Mouse (Mus musculus) bone marrow, adult 2 months (tissue): ENCODE data around the gene Rb1. TPM values are rescaled to one million over a fixed set of nuclear protein-coding genes. Genes with fewer than 3 reads are reported as not detected.

Experiments used
- H3K27ac ChIP-seq: fragments of 200-500 bp; 2 replicates; pipeline ENCODE4 v1.5.1; 2012; ENCODE audit warnings: low read depth, mild to moderate bottlenecking, control low read depth, inconsistent platforms, low read length; ENCODE audit not compliant: control insufficient read depth, poor library complexity, insufficient read depth
- H3K4me1 ChIP-seq: fragments of 200-500 bp; 2 replicates; pipeline ENCODE4 v1.6.1; 2011; ENCODE audit warnings: low read length; ENCODE audit not compliant: control insufficient read depth, insufficient read depth
- H3K4me3 ChIP-seq: fragments of 200-500 bp; replicated peaks from 2 replicates; pipeline ENCODE3; 2011; ENCODE audit warnings: mild to moderate bottlenecking, low read depth, low read length, control low read depth; ENCODE audit not compliant: control insufficient read depth
- CTCF ChIP-seq: fragments of 200-500 bp; IDR thresholded peaks from 2 replicates; pipeline ENCODE4 v1.5.1; 2011; ENCODE audit warnings: low read length, control low read depth; ENCODE audit not compliant: control insufficient read depth, insufficient read depth
- POLR2A ChIP-seq: fragments of 200-500 bp; IDR thresholded peaks from 2 replicates; pipeline ENCODE4 v1.6.1; 2011; ENCODE audit warnings: low read depth, mild to moderate bottlenecking, control low read depth, low read length, borderline replicate concordance; ENCODE audit not compliant: control insufficient read depth
- WGBS: fragments of 180-500 bp; shearing (Covaris S2); methylation state at CpG from one replicate; pipeline ENCODE4 v1.1.7; 2018; 5-methylcytosine and 5-hydroxymethylcytosine counted together
- polyA plus RNA-seq: library from polyadenylated mRNA; stranded (reverse); fragments of >200 nt; gene quantifications from 2 replicates; pipeline ENCODE4 v1.2.4, GENCODE M21; 2011; ENCODE audit warnings: low replicate concordance; ENCODE audit not compliant: missing spikeins, insufficient read depth, insufficient read length

Rb1 gene
- polyA plus RNA-seq, 1 experiment, result 21.3 TPM

DNA sequence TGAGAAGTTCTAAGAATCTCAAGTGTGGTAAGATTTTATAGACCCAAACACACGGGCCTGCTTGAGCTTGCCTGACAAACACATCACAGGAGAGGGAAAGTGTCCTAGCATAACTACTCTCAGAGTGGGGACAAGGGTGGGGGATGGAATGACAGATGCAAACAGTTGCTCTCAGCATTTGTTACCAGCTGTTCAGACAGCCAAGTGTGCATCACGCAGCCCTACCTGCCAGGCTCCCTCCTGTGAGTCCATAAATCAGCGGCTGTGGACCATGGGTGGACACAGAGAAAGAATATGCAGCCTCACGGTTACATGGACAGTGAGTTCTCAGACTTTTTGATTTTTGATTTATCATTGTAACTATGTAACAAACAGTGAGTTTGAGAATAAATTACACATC lies 44.0 kb upstream of the Rb1 start:
- no peak overlapping the region for H3K27ac ChIP-seq
- no peaks in the 10 kb centered on the region; the same call in 1 of the 2 replicates for H3K4me1 ChIP-seq
- 88% methylated on average over 4 of the region's 4 CpGs for WGBS
- TF ChIP-seq CTCF (no peak), POLR2A (no peak)
- no peak overlapping the region for H3K4me3 ChIP-seq

DNA sequence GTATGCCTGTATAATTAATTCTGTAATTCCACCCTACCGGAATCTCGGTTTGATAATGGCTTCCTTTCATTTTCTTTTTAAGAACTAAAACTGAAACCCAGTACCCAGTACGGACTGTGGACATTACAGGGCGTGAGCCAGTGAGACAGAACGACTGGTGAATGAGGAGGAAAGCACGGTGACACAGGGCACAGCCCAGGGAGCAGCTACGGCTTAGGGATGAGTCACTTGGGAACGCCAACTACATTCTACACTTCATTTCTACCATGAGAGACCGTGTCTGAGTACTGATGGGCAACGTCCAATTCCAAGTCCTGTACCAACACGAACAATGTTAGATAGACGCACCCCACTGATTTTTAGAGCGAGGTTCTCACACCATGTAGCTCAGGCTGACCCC lies 43.3 kb upstream of the Rb1 start:
- TF ChIP-seq CTCF, result no peak
- TF ChIP-seq POLR2A, result no peak
- peaks cover 1% of the 10 kb centered on the region; the same call in 1 of the 2 replicates for H3K4me1 ChIP-seq
- 93% methylated on average over 13 of the region's 13 CpGs for WGBS
- no peak overlapping the region for H3K4me3 ChIP-seq
- no peak overlapping the region for H3K27ac ChIP-seq

DNA sequence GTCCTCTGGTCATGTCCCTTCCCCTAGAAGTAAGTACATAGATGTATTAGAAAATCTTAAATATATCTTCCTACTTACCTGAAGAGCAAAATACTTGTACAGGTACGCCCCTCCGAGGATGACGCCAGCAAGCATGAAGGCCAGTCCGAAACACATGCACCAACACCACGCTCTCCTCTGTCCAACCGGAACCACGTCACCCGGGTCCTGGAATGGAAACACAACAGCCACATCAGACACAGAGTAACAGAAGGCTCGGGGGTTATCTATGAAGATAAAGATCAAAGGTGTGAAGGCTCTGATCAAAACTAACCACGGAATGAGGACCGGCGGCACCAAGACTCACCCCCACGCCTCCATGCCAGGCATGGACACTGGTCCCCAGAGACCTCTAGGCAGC lies 42.6 kb upstream of the Rb1 start:
- Histone ChIP-seq H3K4me1 (peaks cover 3% of the 10 kb centered on the region; the same call in 1 of the 2 replicates), H3K4me3 (no peak overlapping the region), H3K27ac (no peak overlapping the region)
- TF ChIP-seq CTCF (no peak), POLR2A (no peak)
- 90% methylated on average over 13 of the region's 13 CpGs for WGBS

- peaks cover 3% of the 10 kb centered on the region; the same call in 1 of the 2 replicates for H3K4me1 ChIP-seq
- no peak for TF ChIP-seq CTCF
- TF ChIP-seq POLR2A, result no peak
- H3K27ac ChIP-seq, result no peak overlapping the region
- no peak overlapping the region for H3K4me3 ChIP-seq
- 92% methylated on average over 11 of the region's 11 CpGs for WGBS
Observed at GRCm38 (mm10) chr14:73366278-73366677, 40.7 kb upstream of the Rb1 start.

- WGBS, result 74% methylated on average over 11 of the region's 11 CpGs
- TF ChIP-seq CTCF (no peak), POLR2A (no peak)
- H3K27ac ChIP-seq, result peak overlapping the region; percentile 12; the same call in 1 of the 2 replicates
- no peak overlapping the region for H3K4me3 ChIP-seq
- peaks cover 3% of the 10 kb centered on the region; the same call in 1 of the 2 replicates for H3K4me1 ChIP-seq
Observed at GRCm38 (mm10) chr14:73363782-73364181, 38.2 kb upstream of the Rb1 start.

DNA sequence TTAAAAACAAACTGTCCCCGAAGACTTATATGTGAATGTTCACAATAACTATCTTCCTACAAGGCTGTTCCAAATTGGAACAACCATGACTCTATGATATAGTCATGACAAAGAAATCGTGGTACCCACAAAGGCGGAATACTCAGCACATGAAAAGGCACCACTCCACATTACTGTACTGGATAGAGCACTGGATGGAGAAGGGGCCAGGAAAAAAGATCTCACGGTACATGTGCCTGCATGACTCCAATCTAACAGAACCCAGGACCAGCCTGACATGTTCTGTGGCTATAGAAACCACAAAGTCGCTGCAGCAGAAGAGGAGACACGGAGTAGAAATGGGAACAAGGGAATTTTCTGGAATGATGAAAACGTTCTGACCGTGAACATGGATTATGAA lies 29.1 kb upstream of the Rb1 start:
- TF ChIP-seq CTCF, result no peak
- TF ChIP-seq POLR2A, result no peak
- no peak overlapping the region for H3K27ac ChIP-seq
- H3K4me3 ChIP-seq, result no peak overlapping the region
- H3K4me1 ChIP-seq, result no peaks in the 10 kb centered on the region
- 81% methylated on average over 8 of the region's 8 CpGs for WGBS

DNA sequence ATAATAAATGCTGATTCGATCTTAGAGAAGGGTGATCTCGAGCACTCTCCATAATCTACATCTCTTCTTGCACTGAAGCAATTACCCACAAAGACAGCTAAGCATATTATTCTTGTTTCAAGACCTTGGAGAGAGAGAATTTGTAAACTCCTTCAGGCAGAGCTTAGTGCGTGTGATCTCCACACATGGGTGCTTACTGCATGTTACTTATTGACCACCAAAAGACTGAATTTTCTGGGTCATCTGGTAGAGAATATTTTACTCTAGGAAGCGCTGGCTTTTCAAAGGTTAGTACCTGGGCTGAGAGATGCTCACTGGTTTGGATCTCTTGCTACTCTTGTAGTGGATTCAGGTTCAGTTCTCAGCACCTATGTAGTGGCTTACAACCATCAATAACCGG lies 25.5 kb upstream of the Rb1 start:
- no peak overlapping the region for H3K4me3 ChIP-seq
- TF ChIP-seq POLR2A (no peak), CTCF (no peak)
- WGBS, result 86% methylated on average over 5 of the region's 5 CpGs
- H3K4me1 ChIP-seq, result no peaks in the 10 kb centered on the region
- H3K27ac ChIP-seq, result no peak overlapping the region

DNA sequence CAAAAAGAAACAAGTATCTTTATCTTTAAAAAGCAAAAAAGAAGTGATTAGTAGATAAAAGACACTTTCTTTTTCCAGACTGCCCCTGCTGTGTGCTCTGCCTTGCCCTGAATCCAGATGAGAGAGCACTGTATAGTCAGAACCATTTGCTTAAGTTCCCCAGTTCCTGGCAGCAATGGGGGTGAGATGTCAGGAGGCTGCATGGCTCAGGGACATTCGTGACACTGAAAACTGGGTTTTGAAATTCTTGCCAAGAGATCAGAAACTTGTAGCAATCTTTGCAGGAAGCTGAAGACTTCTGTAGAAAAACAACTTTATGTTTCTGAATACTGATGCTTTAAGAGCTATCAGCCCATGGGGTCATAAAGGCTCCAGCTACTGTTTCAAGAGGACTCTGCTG lies 24.4 kb upstream of the Rb1 start:
- TF ChIP-seq POLR2A (no peak), CTCF (no peak)
- Histone ChIP-seq H3K27ac (no peak overlapping the region), H3K4me1 (no peaks in the 10 kb centered on the region), H3K4me3 (no peak overlapping the region)
- 31% methylated on average over 1 of the region's 1 CpGs for WGBS

DNA sequence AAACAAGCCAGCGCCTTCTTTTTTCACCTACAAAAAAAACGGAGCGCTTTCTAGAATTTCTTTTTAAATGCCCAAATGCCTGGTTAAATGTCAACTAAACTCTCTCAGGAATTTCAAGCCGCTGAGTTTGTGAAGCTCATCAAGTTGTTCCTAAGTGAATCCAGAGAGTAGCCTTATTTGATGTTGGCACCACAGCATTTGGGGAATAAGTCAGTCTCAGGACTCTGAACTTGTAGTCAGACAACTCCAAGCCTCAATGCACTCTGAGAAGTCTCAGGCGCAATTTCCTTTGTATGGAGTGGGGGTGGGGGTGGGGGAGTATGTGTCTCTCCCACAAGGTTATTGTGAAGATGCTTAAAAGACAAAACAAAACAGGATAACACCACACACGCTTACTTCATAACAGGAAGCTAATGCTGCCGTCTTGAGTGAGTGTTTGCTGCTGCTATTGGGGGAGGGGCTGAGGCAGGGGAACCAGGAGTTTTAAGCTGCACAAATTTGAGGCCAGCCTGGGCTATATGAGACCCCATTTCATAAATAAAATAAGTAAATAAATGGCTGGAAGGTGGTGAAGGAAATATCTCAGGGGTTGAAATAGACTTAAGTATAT lies 23.5 kb upstream of the Rb1 start:
- no peak overlapping the region for H3K27ac ChIP-seq
- 62% methylated on average over 7 of the region's 7 CpGs for WGBS
- TF ChIP-seq POLR2A, result no peak
- no peak for TF ChIP-seq CTCF
- no peak overlapping the region for H3K4me3 ChIP-seq
- H3K4me1 ChIP-seq, result no peaks in the 10 kb centered on the region
